Mouse (Mus musculus) hindbrain, embryonic 12.5 days (tissue): ENCODE measurements around the gene Tbata. TPM values are rescaled to one million over a fixed set of nuclear protein-coding genes. Genes with fewer than 3 reads are reported as not detected.

Source experiments
- ATAC-seq: fragments of 200-750 bp; cut with Nextera tagmentation; 2 replicates; pipeline ENCODE4 v1.8.0; 2017; ENCODE audit warnings: moderate TSS enrichment; ENCODE audit not compliant: low FRiP score
- H3K27ac ChIP-seq: fragments of 300-500 bp; sonication (generic); 2 replicates; pipeline ENCODE4 v1.5.1; 2016; ENCODE audit warnings: mild to moderate bottlenecking
- H3K27me3 ChIP-seq: fragments of 300-500 bp; sonication (generic); 2 replicates; pipeline ENCODE4 v1.6.1; 2016; ENCODE audit warnings: mild to moderate bottlenecking
- H3K36me3 ChIP-seq: fragments of 300-500 bp; sonication (generic); 2 replicates; pipeline ENCODE4 v1.6.1; 2016; ENCODE audit warnings: mild to moderate bottlenecking
- H3K4me1 ChIP-seq: fragments of 300-500 bp; sonication (generic); 2 replicates; pipeline ENCODE4 v1.6.1; 2016
- H3K4me2 ChIP-seq: fragments of 300-500 bp; sonication (generic); replicated peaks from 2 replicates; pipeline ENCODE4 v1.6.1; 2016; ENCODE audit warnings: mild to moderate bottlenecking
- H3K4me3 ChIP-seq: fragments of 300-500 bp; sonication (generic); 2 replicates; pipeline ENCODE4 v1.5.1; 2016; ENCODE audit warnings: mild to moderate bottlenecking
- H3K9ac ChIP-seq: fragments of 300-500 bp; sonication (generic); 2 replicates; pipeline ENCODE4 v1.6.1; 2016; ENCODE audit warnings: mild to moderate bottlenecking, moderate library complexity
- H3K9me3 ChIP-seq: fragments of 300-500 bp; sonication (generic); replicated peaks from 2 replicates; pipeline ENCODE4 v1.6.1; 2016; ENCODE audit warnings: mild to moderate bottlenecking
- WGBS: fragments of 180-500 bp; shearing (Covaris S2); methylation state at CpG from one replicate; pipeline ENCODE4 v1.1.7; 2016; 5-methylcytosine and 5-hydroxymethylcytosine counted together
- polyA plus RNA-seq: library from polyadenylated mRNA; unstranded; fragments of >200 nt; fragmentation: Nextera tagmentation; extraction: Ambion mirVana; gene quantifications from 2 replicates; pipeline ENCODE4 v1.2.1, GENCODE M21; 2016

Gene Tbata
- 0.27 and 0.32 TPM in 2 replicates for polyA plus RNA-seq

DNA sequence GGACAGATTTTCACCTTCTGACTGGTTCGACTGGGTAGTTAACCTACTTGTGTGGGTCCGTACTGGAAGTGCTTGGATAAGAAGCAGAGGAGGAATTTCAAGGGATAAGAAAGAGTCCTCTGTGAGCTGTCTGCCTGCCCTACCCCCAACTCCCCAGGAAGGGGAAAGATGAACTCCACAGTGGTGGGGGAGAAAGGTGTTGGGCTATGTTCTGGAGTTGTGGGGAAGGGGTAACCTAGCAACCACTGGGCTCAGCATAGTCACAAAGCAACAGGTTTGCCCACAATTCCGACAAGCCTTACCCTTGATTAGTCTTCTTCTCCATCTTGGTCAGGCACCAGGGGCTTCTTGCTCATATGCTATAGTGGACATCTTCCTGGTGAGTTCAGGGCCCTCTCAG lies at the start of gene Tbata:
Tbata (plus strand) TSS at position 301 of the 400 bp plus-strand sequence.
- 64% methylated on average over 3 of the region's 3 CpGs for WGBS
- Histone ChIP-seq H3K27ac (no peak within 1 kb of the TSS), H3K27me3 (peaks cover 12% of the 10 kb centered on the region), H3K36me3 (no peaks in the 10 kb centered on the region), H3K4me1 (peaks cover 4% of the 10 kb centered on the region), H3K4me2 (no peak within 1 kb of the TSS), H3K9me3 (no peaks in the 10 kb centered on the region), H3K9ac (no peak within 1 kb of the TSS), H3K4me3 (no peak within 1 kb of the TSS)
- no peak for ATAC-seq

GRCm38 (mm10) chr10:61123276-61123913 lies 48.4 kb upstream of the Tbata start:
- 89% methylated on average over 3 of the region's 3 CpGs for WGBS
- peaks cover 28% of the 10 kb centered on the region for H3K36me3 ChIP-seq
- no peaks in the 10 kb centered on the region for H3K27me3 ChIP-seq
- no peak overlapping the region for H3K4me3 ChIP-seq
- H3K9me3 ChIP-seq: no peaks in the 10 kb centered on the region
- H3K4me2 ChIP-seq: no peak overlapping the region
- no peak for ATAC-seq
- no peak overlapping the region for H3K9ac ChIP-seq
- H3K27ac ChIP-seq: no peak overlapping the region
- no peaks in the 10 kb centered on the region for H3K4me1 ChIP-seq

- Histone ChIP-seq H3K27ac (no peak overlapping the region), H3K9ac (no peak overlapping the region), H3K4me1 (no peaks in the 10 kb centered on the region), H3K27me3 (no peaks in the 10 kb centered on the region), H3K9me3 (no peaks in the 10 kb centered on the region), H3K4me3 (no peak overlapping the region), H3K36me3 (peaks cover 25% of the 10 kb centered on the region), H3K4me2 (no peak overlapping the region)
- WGBS: 96% methylated on average over 2 of the region's 2 CpGs
- ATAC-seq: no peak
Measured at GRCm38 (mm10) chr10:61124462-61124861, 47.3 kb upstream of the Tbata start.

DNA sequence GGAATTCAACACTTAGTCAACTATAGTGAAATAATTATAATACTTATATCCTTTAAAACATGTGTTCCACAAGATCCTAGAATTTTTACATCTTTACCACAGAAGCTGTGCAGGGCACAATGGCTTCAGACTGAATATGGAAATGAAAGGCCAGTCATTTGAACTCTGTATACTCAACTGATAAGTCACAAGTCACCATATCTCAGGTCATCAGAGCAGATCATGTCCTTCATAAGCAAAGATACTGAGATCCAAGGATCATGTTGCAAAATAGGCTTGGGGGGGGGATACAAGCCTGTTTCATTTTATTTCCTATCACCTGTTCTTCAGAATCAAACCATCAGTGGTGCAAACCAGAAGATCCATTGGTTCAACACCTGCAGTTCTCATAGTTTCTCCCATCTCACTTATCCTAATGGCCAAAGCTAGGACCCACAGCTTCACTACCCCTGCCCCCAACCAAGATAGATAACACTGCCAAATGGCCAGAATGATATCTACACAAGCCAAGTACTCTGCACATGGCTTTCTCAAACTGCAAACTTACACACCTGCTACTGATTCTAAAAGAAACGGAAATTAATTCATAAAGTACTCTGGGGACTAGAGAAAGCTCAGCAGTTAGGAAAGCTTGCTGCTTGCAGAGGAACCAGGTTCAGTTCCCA lies 42.9 kb upstream of the Tbata start:
- no peak overlapping the region for H3K4me3 ChIP-seq
- H3K9me3 ChIP-seq: no peaks in the 10 kb centered on the region
- no peak overlapping the region for H3K9ac ChIP-seq
- no peaks in the 10 kb centered on the region for H3K4me1 ChIP-seq
- 95% methylated on average over 1 of the region's 1 CpGs for WGBS
- no peak overlapping the region for H3K27ac ChIP-seq
- H3K4me2 ChIP-seq: no peak overlapping the region
- H3K27me3 ChIP-seq: no peaks in the 10 kb centered on the region
- ATAC-seq: no peak
- peaks cover 13% of the 10 kb centered on the region for H3K36me3 ChIP-seq

- ATAC-seq: no peak
- H3K27me3 ChIP-seq: no peaks in the 10 kb centered on the region
- H3K27ac ChIP-seq: no peak overlapping the region
- H3K4me3 ChIP-seq: no peak overlapping the region
- H3K36me3 ChIP-seq: peaks cover 13% of the 10 kb centered on the region
- no peak overlapping the region for H3K4me2 ChIP-seq
- no peak overlapping the region for H3K9ac ChIP-seq
- 84% methylated on average over 3 of the region's 3 CpGs for WGBS
- no peaks in the 10 kb centered on the region for H3K4me1 ChIP-seq
- H3K9me3 ChIP-seq: no peaks in the 10 kb centered on the region
Measured at GRCm38 (mm10) chr10:61130959-61131358, 40.8 kb upstream of the Tbata start.

- no peaks in the 10 kb centered on the region for H3K4me1 ChIP-seq
- ATAC-seq: no peak
- WGBS: 78% methylated on average over 4 of the region's 4 CpGs
Measured at GRCm38 (mm10) chr10:61134041-61134440, 37.7 kb upstream of the Tbata start.

DNA sequence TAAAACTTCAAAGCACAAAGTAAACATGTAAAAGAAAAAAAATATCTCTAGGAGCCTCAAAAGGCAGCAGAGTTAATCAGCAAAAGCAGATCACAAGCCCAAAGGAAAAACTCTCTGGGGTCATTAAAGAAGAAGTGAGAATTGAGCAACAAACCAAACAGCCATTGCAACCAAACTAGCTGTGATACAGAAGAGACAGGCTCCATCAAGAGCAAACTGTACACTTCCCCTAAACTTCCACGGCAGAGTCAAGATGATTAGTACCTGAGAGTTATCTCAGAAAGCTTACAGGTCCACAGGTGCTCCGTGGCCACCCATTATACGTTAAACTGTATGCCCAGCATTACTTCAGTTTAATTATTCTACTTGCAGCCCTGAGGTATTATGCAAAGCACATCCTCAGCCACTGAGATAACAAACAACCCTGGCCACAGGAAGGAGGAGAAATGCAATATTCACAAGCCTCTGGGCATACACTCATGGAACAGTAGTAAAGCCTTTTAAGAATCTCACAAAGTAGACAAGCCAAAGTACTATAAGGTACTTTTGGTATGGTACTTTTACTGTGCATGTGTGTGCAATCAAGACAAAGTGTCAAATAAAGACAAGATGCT lies 36.4 kb upstream of the Tbata start:
- 73% methylated on average over 3 of the region's 3 CpGs for WGBS
- Histone ChIP-seq H3K4me3 (no peak overlapping the region), H3K4me1 (no peaks in the 10 kb centered on the region), H3K9ac (no peak overlapping the region), H3K4me2 (no peak overlapping the region), H3K27ac (no peak overlapping the region), H3K36me3 (peaks cover 9% of the 10 kb centered on the region), H3K9me3 (no peaks in the 10 kb centered on the region), H3K27me3 (no peaks in the 10 kb centered on the region)
- ATAC-seq: no peak

More at GRCm38 (mm10) chr10:61134041-61134440, 37.7 kb upstream of the Tbata start:
- Histone ChIP-seq H3K4me3 (no peak overlapping the region), H3K27ac (no peak overlapping the region), H3K36me3 (peaks cover 5% of the 10 kb centered on the region; the same call in 1 of the 2 replicates), H3K9me3 (no peaks in the 10 kb centered on the region), H3K27me3 (no peaks in the 10 kb centered on the region), H3K9ac (no peak overlapping the region), H3K4me2 (no peak overlapping the region)

GRCm38 (mm10) chr10:61137567-61137966 lies 34.2 kb upstream of the Tbata start:
- no peak overlapping the region for H3K4me3 ChIP-seq
- H3K27ac ChIP-seq: no peak overlapping the region
- no peaks in the 10 kb centered on the region for H3K27me3 ChIP-seq
- H3K36me3 ChIP-seq: peaks cover 4% of the 10 kb centered on the region
- no peak overlapping the region for H3K9ac ChIP-seq
- H3K4me2 ChIP-seq: no peak overlapping the region
- ATAC-seq: no peak
- 80% methylated on average over 1 of the region's 1 CpGs for WGBS
- H3K4me1 ChIP-seq: no peaks in the 10 kb centered on the region
- H3K9me3 ChIP-seq: no peaks in the 10 kb centered on the region

GRCm38 (mm10) chr10:61143343-61143742 lies 28.4 kb upstream of the Tbata start:
- no peak overlapping the region for H3K4me3 ChIP-seq
- H3K36me3 ChIP-seq: peaks cover 4% of the 10 kb centered on the region
- no peak overlapping the region for H3K9ac ChIP-seq
- H3K27ac ChIP-seq: no peak overlapping the region
- H3K27me3 ChIP-seq: no peaks in the 10 kb centered on the region
- ATAC-seq: no peak
- 93% methylated on average over 2 of the region's 2 CpGs for WGBS
- H3K9me3 ChIP-seq: no peaks in the 10 kb centered on the region
- peaks cover 9% of the 10 kb centered on the region for H3K4me1 ChIP-seq
- H3K4me2 ChIP-seq: no peak overlapping the region

- Histone ChIP-seq H3K4me1 (peaks cover 9% of the 10 kb centered on the region), H3K9ac (peak overlapping the region; percentile 97), H3K27ac (peak overlapping the region; percentile 97), H3K4me3 (peak overlapping the region; percentile 85), H3K4me2 (peak overlapping the region; percentile 95), H3K27me3 (no peaks in the 10 kb centered on the region), H3K9me3 (no peaks in the 10 kb centered on the region), H3K36me3 (no peaks in the 10 kb centered on the region)
- ATAC-seq: no peak
- 0% methylated on average over 3 of the region's 3 CpGs for WGBS
Measured at GRCm38 (mm10) chr10:61145766-61146118, 26.0 kb upstream of the Tbata start.

GRCm38 (mm10) chr10:61146119-61146806 lies 25.5 kb upstream of the Tbata start:
- Histone ChIP-seq H3K9me3 (no peaks in the 10 kb centered on the region), H3K4me1 (peaks cover 9% of the 10 kb centered on the region), H3K36me3 (no peaks in the 10 kb centered on the region), H3K9ac (peak overlapping the region; percentile 97), H3K4me3 (peak overlapping the region; percentile 85), H3K4me2 (peak overlapping the region; percentile 95), H3K27me3 (no peaks in the 10 kb centered on the region), H3K27ac (peak overlapping the region; percentile 97)
- 1% methylated on average over 51 of the region's 53 CpGs for WGBS
- ATAC-seq: peak; percentile 70

DNA sequence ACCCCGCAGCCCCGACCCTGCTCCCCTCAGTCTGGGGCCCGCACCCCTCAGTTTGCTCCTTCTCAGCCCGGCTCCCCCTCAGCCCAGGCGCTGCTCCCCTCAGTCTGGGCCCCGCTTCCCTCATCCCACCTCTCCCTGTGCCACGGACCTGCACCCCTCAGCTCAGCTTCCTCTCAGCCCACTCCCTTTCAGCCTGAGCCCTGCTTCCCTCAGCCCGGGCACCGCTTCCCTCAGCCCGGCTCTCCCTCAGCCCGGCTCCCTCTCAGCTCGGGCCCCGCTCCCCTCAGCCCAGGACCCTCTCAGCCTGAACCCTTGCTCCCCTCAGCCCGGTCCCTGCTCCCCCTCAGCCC lies 25.0 kb upstream of the Tbata start:
- Histone ChIP-seq H3K27me3 (no peaks in the 10 kb centered on the region), H3K36me3 (no peaks in the 10 kb centered on the region), H3K4me2 (peak overlapping the region; percentile 95), H3K27ac (peak overlapping the region; percentile 97), H3K4me1 (peaks cover 9% of the 10 kb centered on the region), H3K9ac (peak overlapping the region; percentile 97), H3K9me3 (no peaks in the 10 kb centered on the region), H3K4me3 (peak overlapping the region; percentile 85)
- WGBS: 2% methylated on average over 14 of the region's 14 CpGs
- peak; percentile 68; the same call in 1 of the 2 replicates for ATAC-seq
